Mouse (Mus musculus): ENCODE measurements around the gene Fstl4.

GRCm38 (mm10) chr11:53097870-53098269, 333.4 kb downstream of the Fstl4 start:
- TF ChIP-seq CTCF (IDR thresholded peaks at IDR 0.05; ENCODE audit: control insufficient read depth, insufficient read depth, insufficient read length) (no peak), USF1 (IDR thresholded peaks at IDR 0.05; ENCODE audit: low read depth) (no peak), MAX (IDR thresholded peaks at IDR 0.05) (no peak)
